Mouse (Mus musculus) left cerebral cortex, adult 11 months (tissue): Measurements from ENCODE around the gene Slc23a2.

Experiments
- DNase-seq: peaks from one replicate; pipeline ENCODE4 v3.0.0; 2022; ENCODE audit warnings: low spot score

Slc23a2 gene

DNA sequence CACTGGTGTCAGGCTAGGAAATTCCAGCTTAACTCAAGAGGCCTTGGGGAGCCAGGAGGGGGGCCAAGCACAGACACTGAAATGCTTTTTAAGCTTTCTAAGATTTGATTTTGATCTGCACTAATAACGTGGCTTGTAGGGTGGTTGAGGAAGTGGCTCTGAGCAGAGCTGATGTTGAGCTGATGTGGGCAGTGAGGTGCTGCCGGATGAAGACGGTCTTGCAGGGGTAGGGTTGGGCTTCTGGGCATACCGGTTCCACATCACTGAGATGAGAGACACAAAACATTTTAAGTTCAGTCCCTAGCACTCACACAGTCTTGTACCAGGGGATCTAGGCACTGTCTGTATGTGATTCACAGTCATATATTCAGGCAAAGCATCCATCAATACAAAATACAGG lies 46.5 kb downstream of the Slc23a2 start:
- DNase-seq = no peak

- DNase-seq = no peak
These were observed 48.3 kb downstream of the Slc23a2 start for GRCm38 (mm10) chr2:132096582-132096981.

DNA sequence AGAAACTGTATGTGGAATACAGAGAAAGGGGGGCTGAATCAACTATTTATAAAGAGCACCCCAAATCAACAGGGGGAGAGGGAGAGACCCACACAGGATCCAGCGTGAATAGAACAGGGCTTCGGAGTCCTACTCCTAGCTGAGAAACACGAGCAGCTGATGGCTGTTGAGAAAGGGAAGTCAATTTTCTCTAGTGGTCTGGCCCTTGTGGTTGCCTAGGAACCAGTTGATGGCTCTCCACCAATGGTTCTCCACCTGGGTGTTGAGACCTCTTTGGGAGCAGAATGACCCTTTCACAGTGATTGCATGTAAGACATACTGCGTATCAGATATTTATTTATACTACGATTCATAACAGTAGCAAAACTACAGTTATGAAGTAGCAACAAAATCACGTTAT lies 49.1 kb downstream of the Slc23a2 start:
- no peak for DNase-seq

DNA sequence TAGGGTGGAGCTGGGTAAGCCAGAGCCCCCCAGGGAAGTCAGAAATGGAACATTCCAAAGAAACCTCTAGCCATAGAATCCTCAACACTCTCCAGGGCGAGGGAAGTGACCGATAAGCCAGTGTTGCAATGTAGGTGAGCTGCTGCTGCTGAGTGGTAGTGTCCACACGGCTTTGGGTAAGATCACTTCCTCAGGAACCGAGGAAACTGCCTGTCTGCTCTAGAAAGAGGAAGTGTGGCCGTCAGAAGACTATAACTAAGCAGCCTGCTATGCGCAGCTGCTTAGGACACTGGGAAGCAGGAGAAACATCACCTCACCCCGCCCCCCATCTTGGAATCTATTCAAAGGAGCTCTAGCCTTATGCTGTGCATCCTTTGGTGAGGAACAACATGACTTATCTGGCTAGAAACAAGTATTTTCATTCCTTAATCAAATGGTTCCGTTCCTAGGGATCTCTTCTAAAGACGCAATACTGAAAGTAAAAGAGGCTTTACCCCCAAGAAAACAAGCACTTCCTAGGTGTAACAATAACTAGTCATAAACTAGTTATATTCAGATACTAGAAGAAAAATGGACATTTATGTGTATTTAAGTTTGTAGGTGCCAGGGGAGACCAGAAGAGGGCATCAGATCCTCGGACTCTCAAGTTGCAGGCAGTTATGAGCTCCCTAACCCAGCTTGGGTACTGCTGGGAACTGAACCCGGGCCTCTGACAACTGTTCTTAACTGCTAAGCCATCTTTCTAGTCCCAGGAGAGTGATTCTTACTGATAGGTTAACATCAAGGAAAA lies 50.3 kb downstream of the Slc23a2 start:
- peak; percentile 33 for DNase-seq

- no peak for DNase-seq
These were observed 51.2 kb downstream of the Slc23a2 start for GRCm38 (mm10) chr2:132093739-132094138.

GRCm38 (mm10) chr2:132093298-132093697 lies 51.6 kb downstream of the Slc23a2 start:
- DNase-seq = no peak

GRCm38 (mm10) chr2:132092722-132093121 lies 52.2 kb downstream of the Slc23a2 start:
- no peak for DNase-seq

DNA sequence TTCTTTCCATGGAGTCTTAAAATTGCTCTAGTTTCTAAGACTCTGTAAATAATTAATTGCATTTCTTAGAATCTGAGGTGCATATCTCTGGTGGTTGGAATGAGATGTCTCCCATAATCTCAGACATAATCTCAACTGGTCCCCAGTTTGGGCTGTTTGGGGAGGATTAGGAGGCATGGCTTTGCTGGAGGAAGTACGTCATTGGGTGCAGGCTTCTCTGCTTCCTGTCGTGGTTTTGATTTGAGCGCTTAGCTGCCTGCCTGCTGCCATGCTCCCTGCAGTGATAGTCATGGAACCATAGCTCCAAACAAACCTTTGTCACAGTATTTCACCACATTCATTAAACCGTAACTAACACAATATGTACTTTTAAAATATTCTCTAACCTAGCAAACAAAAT lies 53.2 kb downstream of the Slc23a2 start:
- DNase-seq = no peak

DNA sequence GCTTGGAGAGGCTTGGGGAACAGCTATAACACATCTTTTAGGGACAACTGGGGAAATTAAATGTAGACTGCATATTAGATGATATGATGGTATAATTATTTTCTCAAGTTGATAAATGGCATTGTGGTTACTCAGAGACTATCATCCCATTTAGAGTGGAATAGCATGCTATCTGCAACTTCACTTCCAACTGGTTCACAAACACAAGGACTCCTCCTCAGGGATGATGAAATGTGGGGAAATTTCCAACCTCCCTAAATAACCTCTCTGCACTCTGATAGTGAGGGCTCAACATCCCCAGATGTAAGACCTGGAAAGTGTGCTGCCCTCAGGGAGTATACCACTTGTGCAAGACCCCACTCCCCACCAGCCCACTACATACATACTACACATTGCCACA lies 60.1 kb downstream of the Slc23a2 start:
- no peak for DNase-seq

- no peak for DNase-seq
These were observed 60.5 kb downstream of the Slc23a2 start for GRCm38 (mm10) chr2:132084396-132084795.

DNA sequence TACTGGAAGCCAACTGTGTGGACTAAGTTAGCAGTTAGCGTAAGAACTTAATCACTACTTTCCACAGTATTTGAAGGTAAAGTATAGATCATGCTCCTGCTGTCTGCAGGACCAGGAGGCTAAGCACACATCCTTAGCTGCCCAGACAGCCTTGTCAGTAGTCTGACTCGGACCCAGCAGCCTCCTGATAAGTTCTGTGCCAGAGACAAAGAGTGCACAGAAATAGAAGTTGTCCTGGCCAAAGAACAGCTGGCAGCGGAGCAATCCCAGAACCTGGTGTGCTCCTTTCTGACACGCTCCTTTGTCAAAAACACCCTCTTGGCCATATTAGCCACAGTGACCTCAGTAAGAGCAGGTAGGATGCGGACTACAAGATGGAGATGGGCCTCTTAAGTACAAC lies 65.8 kb downstream of the Slc23a2 start:
- DNase-seq = no peak

DNA sequence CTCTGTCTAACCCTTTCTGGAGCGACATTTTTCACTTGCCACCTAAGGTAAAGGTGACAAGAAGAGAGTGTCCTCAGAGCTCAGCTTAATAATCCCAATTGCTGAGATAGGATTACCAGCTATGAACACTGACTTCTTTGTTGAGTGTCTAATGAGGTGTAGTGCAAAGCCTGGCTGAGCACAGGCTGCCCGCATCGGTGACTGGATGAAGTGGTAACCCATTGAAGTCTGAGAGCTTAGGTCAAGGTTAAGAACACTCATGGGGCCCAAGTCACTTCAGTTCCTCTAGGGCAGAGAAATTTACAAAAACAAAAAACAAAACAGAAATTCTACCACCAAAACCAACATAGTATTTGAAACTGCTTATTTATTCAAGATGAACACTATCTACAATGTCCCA lies 71.9 kb downstream of the Slc23a2 start:
- DNase-seq = no peak

GRCm38 (mm10) chr2:132069985-132070735 lies 74.7 kb downstream of the Slc23a2 start:
- DNase-seq = no peak

DNA sequence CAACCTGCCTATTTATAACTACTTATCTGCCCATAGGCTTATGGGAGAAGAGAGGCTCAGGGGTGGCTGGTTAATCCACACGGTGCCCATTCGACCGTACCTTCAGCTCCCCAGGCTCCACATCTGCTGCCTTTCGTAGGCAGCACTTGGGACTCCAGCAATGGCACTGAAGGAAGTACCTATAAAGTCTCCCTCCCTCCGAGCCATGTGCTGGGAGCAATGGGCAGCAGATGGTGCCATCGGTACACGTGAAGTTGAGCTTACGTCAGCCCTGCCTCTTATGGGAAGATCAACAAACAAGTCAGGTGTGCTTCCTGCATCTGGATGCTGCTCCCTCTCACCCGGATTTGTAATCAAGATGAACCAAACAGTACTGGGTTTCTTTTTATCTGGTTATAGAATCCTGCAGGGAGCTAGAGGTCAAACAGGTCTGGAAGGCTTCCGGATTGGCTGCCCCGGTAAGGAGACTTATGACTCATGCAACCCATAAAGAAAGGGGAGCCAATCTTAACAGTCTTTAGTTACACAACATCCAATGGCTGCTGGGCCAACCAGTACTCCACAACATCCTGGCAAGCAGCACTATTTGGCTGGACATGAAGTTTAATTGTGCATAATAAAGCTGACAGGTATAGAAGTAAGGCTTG lies 80.6 kb downstream of the Slc23a2 start:
- DNase-seq = no peak

DNA sequence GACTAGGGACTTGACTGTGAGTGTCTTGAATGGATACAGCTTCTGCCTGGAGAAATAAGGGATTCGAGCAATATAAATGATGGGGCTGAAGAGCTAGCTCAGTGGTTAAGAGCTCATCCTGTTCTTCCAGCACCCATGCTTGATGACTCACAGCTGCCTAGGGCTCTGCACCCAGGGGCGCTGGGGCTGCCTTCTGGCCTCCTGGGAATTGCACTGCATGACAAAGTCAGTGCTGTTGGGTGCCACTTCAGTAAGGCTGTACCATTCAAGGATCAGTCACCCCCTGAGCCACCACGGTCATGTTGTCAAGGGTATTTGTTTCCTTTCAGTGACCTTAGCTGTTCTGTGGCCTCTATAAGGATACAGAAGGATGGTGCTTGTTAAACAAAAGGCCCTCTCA lies 81.1 kb downstream of the Slc23a2 start:
- no peak for DNase-seq

DNA sequence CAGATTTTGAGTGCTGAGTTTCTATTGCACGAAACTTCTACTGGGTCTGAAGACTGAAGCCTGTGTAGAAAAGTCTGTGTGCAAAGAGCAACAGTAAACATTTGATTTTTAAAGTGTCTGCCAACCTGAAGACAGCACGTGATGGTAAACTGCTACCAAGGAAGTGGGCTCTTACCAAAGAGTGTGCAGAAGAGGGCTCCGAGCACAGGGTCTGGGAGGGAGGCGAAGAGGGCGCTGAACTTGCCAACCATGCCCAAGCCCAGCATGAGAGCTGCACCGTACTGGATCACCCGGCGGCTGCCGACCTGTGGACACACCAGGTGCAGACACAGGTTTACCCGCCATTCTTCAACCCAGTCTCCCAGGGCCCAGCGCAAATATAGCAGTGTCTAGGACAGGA lies 83.0 kb downstream of the Slc23a2 start:
- DNase-seq = no peak

GRCm38 (mm10) chr2:132059919-132060318 lies 85.0 kb downstream of the Slc23a2 start:
- DNase-seq = no peak

GRCm38 (mm10) chr2:132055349-132055753 lies 89.6 kb downstream of the Slc23a2 start:
- no peak for DNase-seq

DNA sequence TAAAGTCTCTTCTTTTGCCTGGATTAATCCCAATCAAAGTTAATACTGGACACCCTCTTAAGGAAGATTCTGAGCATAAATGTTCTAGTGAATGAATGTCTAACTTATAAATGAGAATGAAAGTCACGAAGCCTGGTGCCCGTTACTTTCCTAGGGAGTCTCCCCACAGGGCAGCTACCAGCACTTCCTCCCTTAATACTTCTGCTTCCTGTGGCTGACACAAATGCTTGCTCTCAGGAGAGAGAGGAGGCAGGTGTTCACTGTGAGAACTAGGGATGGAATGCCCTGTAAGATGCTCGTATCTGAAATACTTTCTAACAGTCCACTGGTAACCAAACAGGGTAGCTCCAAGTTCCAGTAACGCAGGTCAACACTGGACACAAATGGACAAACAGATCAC lies 91.1 kb downstream of the Slc23a2 start:
- DNase-seq = no peak

GRCm38 (mm10) chr2:132051798-132052197 lies 93.1 kb downstream of the Slc23a2 start:
- DNase-seq = no peak

DNA sequence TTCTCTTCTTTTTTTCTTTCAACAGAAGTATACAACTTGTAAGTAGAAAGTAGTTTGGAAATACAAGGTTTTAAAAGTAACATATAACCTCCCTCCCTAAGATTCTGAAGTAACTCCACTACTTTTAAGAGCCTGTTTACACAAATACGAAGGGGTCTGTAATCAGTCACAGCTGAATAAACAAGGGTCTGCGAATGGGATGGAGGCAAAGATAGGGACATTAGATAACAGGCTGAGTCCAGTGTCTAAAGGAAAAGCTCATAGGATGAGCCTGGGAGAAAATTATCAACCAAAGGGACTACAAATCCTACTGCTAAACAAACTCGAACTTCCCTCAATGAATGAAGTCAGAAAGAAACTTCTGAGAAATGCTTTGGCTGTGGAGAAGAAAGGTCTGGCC lies 95.0 kb downstream of the Slc23a2 start:
- DNase-seq = no peak

- no peak for DNase-seq
These were observed 95.4 kb downstream of the Slc23a2 start for GRCm38 (mm10) chr2:132049491-132049890.

GRCm38 (mm10) chr2:132048143-132048772 lies 96.7 kb downstream of the Slc23a2 start:
- no peak for DNase-seq
